Mouse (Mus musculus) liver, adult 2 months (tissue): ENCODE results near the gene B3galt4.

Experiments used
- CTCF ChIP-seq: fragments of 200-500 bp; IDR thresholded peaks from 2 replicates; pipeline ENCODE4 v1.5.1; 2011; ENCODE audit warnings: low read depth, low read length, control low read depth
- POLR2A ChIP-seq: fragments of 200-500 bp; IDR thresholded peaks from 2 replicates; pipeline ENCODE4 v1.6.1; 2011; ENCODE audit warnings: low read length, control low read depth; ENCODE audit not compliant: insufficient read depth; ENCODE audit errors: extremely low read depth

DNA sequence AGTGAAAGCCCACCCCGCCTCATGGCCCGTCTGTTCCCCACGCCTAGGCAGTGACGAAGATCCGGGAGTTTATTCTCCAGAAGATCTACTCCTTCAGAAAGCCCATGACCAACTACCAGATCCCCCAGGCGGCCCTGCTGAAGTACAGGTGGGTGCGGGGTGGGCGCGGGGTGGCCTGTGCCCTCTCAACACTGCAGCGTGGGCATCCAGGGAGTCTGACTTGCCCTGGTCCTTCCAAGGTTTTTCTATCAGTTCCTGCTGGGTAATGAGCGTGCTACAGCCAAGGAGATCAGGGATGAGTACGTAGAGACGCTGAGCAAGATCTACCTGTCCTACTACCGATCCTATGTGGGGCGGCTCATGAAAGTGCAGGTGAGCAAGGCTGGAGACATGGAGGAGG, 8.7 kb upstream of the B3galt4 start:
- TF ChIP-seq CTCF (no peak), POLR2A (no peak)
